Mouse (Mus musculus) brain, embryonic 14.5 days (tissue): ENCODE measurements at regions not wholly inside any gene's neighbourhood (a gene's known extent, or its start where the extent isn't known, plus 50 kb on each side); places are given as distances from the start of the nearest gene placed in this dataset.
A peak's percentile ranks its signal among the peaks of the same experiment; 100 is the strongest.

Experiments used
- DNase-seq: peaks from one replicate; pipeline ENCODE4 v3.0.0-alpha.2; 2011; ENCODE audit warnings: low read depth
- CTCF ChIP-seq: fragments of 200-500 bp; IDR thresholded peaks from 2 replicates; pipeline ENCODE4 v1.5.1; 2012; ENCODE audit warnings: inconsistent platforms, mild to moderate bottlenecking, moderate library complexity, borderline replicate concordance; ENCODE audit not compliant: insufficient read depth, insufficient read length; ENCODE audit errors: extremely low read depth
- POLR2A ChIP-seq: fragments of 200-500 bp; IDR thresholded peaks from 2 replicates; pipeline ENCODE4 v1.6.1; 2012; ENCODE audit warnings: mild to moderate bottlenecking, inconsistent platforms, borderline replicate concordance; ENCODE audit not compliant: poor library complexity, insufficient read depth, insufficient read length, severe bottlenecking; ENCODE audit errors: extremely low read depth

DNA sequence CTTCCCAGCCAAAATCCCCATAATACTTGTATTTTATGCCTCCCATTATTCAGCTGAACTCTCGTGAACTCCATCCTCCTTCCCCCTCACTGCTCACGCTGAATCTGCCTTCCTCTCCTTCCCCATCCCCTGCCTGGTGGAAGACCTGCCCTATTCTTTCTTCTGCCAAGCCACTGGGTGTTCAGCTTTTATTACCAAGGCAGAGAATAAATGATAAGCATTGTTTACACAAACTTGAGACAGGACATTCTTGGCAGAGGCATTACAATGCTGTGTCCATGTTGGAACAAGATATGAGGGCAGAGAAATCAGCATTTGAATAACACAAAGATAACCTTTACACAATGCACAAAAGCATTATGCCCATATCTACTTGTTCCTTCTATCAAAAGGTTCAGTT is 80.2 kb downstream of the Dhrs2 start:
- TF ChIP-seq CTCF: no peak
- no peak for TF ChIP-seq POLR2A
- DNase-seq: no peak

DNA sequence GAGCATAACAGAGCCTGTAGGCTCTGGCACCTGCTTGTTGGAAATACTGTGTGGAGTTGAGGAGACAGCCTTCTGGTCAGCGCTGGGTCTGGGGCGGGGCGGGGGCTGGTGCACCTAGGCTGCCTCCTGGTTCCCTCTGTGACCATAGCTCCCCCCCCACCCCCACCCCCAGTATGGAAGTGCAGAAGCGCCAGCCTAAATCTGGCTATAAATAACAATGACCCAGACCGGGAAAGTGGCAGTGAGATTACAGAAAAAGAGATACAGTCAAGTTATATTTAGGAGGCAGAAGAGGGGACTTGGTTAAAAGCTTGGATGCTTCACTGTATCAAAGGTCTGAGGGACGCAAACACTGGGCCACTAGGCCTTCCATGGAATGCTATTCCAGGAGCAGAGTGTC is 91.8 kb downstream of the Dhrs2 start:
- no peak for TF ChIP-seq CTCF

DNA sequence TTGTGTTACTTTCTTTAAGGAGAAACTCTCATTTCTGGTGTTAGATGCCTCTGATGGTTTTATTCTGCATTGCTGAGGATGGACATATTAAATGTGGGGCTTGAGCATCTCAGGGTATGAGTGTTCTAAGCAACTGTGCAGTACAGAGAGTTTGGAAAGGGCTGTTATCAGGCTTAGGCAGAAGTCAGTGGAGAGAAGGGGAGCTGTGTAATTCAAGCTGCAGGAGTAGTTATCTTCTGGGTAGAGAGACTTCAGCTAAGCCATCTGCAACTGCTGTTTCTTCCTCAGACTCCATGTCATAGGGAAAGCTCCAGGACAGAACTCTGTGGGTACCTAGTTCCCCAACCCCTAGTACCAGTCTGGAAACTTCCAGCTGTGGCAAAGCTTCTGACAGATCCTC is 102.1 kb downstream of the Dhrs2 start:
- TF ChIP-seq CTCF (no peak), POLR2A (no peak)

More for the DNA sequence above, 91.8 kb downstream of the Dhrs2 start:
- DNase-seq: no peak

DNA sequence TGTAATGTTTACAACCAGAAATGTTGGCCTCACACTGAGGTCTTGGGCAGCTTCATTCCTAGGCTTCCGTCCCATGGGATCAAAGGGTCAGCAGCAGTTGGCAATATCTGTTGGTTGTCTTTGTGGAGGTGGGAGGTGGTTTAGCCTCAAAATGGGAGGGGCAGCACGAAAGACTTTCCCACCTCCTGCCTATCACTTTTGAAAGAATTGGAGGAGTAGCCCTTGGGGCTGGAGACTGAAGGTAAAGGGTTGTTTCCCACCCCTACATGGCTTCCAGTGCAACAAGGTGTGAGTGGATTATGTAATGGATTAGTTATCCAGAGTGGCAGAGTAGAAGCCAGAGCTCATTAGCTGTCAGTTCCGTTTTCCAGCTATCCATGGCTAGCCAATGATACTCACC is 102.5 kb downstream of the Dhrs2 start:
- TF ChIP-seq POLR2A: no peak
- TF ChIP-seq CTCF: no peak

More for the DNA sequence above, 102.1 kb downstream of the Dhrs2 start:
- DNase-seq: no peak

DNA sequence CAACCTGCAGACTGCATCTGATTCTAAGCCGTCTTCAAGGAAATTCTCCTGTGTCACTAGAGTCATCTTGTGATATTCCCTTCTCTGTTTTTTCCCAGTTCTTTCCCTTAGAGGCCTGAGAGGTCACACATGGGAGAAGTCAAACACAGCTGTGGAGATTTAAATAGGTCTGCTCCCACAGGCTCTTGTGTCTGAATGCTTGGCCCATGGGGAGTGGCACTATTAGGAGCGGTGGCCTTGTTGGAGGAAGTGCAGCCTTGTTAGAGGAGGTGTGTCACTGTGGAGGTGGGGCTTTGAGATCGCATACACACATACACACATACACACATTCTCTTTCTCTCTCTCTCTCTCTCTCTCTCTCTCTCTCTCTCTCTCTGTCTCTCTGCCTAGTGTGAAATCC is 112.0 kb downstream of the Dhrs2 start:
- TF ChIP-seq POLR2A: no peak
- no peak for TF ChIP-seq CTCF
- DNase-seq: no peak

More for the DNA sequence above, 102.5 kb downstream of the Dhrs2 start:
- no peak for DNase-seq

DNA sequence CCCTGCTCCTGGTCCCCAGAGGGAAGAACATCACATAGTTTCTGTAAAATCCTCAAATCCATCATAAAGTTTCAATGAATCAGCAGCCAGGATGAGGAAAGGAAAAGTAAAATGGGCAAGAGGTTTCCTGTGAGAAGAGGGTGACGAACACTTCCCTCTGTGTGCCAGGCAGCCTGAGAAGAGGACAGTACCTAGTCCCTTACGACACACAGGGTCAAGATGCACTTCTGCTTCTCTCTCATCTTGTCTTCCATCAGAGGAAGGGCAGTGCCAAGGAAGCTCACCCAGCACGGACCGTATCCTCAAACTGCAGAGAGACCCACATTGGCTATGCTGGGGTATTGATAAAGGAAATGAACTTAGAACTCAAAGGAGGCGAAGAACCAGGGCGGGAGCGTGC is 112.5 kb downstream of the Dhrs2 start:
- no peak for DNase-seq
- TF ChIP-seq CTCF (no peak), POLR2A (no peak)

DNA sequence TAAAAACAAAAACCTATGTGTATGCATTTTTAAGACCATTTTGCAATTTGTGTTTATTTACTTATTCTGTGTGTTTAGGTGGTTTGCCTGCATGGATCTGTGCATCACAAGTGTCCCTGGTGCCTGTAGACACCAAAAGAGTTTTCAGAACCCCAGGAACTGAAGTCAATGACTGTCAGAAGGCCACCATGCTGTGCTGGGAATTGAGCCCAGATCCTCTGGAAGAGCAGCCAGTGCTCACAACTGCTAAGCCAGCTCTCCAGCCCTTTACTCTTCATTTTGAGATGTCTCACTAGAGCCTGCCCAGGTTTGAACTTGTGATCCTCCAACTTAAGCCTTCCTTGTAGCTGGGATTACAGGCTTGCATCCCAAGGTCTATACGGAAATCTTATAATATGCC is 113.8 kb downstream of the Dhrs2 start:
- TF ChIP-seq CTCF (no peak), POLR2A (no peak)
- DNase-seq: peak; percentile 14

DNA sequence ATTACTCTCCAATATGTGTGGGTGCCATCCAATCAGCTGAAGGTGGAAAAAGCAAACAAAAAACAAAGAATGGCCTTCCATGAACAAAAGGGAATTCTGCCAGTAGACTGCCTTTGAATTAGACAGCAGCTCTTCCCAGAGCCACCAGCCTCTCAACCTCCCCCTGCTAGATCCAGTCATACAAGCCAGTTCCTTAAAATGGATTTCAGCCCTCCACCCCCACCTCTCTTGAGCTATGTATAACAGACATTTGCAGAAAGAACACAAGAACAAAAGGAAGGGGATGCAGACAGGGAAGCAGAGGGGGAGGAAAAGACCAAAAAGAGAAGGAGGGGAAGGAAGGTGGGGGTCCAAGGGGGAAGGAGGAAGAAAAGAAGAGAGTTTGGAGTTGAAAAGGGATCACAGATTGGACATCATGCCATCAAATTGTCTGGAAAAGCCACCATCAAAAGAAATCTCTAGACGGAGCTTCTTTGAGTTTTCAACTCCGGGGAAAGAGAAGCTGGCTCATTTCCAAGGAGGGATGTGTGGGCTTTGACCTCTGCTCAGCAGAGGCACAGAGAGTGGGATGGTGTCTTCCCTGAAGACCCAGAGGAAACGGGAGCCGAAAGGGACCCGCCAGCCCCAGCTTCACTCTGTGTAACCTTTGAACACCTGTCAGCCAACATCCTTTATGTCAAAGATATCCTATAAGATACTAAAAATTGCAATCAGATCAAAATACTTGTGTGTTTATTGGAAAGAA is 114.8 kb downstream of the Dhrs2 start:
- TF ChIP-seq CTCF: no peak
- no peak for TF ChIP-seq POLR2A
- DNase-seq: peak; percentile 85

DNA sequence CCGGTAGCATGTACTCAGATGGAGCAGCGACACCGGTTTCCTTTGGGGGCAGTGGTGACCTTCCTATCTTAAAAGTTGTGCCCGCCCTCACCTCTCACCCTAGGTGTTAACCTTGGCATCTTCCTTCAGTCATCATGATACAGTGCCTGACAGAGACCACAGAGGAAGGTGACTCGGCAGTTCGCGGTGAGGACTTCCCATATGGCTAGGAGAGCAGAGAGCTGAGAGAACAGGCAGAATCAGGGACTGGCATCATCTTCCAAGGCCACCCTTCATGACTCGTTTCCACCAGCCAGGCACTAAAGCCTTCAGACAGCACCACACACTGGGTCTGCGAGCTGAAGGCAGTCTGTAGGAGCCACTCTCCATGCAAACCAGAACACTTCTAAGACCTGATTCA is 116.2 kb downstream of the Dhrs2 start:
- no peak for TF ChIP-seq POLR2A
- TF ChIP-seq CTCF: no peak
- DNase-seq: peak; percentile 40

DNA sequence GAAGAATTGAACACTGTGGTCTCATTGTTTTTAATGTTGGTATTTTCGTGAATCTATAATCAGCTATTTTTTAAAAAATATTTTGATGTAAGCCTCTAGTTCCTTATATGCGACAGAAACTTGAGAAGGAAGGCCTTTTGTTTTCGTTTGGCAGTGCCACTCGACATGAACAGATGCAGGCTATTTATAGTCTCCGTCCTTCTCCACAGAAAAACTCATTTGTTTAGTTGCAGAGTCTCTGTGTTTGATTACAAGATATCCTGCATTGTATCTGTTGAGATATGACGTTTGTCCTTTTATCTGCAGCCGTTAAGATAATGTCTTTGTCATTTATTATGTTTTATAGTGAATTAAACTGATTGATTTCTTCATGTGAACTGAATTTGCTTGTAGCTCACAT is 116.7 kb downstream of the Dhrs2 start:
- peak; percentile 80 for DNase-seq
- TF ChIP-seq CTCF (no peak), POLR2A (no peak)

DNA sequence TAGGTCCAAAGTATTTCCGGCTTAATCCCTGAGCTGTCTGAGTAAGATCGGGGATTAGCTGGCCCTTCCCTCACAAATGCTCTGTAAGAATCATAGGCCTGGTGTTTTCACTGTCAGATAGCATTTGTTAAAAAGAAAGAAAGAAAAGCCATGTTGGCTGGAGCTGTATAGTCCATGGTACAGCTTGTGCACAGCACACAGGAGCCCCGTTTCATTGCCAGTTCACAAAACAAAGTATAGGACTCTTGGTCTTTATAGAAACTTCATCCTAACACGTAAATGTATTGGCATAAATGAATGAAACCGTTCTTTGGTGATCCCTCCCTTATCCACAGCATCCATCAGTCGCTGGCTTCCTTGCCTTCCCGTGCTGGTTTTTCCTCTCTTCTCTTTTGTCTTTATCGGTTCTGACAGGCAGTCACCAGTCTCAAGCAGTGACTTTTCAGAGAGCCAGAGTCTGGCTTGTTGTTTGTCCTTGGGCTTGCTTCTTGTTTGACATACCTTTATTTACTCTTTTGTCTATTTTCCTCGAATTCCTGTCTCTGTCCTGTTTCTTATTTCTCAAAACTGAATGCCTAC is 117.3 kb downstream of the Dhrs2 start:
- peak; percentile 59 for DNase-seq
- TF ChIP-seq CTCF (no peak), POLR2A (no peak)

DNA sequence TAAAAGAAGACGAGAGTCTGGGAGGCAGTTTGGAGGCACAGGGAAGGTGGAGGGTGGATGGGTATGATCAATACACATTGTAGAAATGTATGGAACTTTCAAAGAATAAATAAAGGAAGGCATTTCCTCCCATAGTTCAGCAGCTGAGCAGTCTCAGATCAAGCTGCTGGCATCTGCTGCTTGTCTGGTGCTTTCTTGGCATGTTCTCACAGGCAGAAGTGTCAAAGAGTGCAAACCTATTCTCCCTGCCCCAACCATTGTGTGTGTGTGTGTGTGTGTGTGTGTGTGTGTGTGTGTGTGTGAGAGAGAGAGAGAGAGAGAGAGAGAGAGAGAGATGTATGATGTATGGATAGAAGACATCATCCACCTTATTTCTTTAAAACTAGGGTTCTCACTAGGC is 121.5 kb downstream of the Dhrs2 start:
- TF ChIP-seq POLR2A (no peak), CTCF (no peak)
- no peak for DNase-seq
